Mouse (Mus musculus) forebrain, embryonic 16.5 days (tissue): ENCODE measurements at regions not wholly inside any gene's neighbourhood (a gene's known extent, or its start where the extent isn't known, plus 50 kb on each side); places are given as distances from the start of the nearest gene placed in this dataset. TPM values are rescaled to one million over a fixed set of nuclear protein-coding genes. Genes with fewer than 3 reads are reported as not detected.

Experiments
- microRNA counts: library from miRNA; unstranded; fragments of <30 nt; microRNA quantifications from one replicate; lab custom pipeline; 2016
- microRNA-seq: library from miRNA; unstranded; fragments of <30 nt; microRNA quantifications from one replicate; pipeline ENCODE4, GENCODE M21; 2017

MicroRNAs encoded in the stretch of these regions (microRNA counts, 519-probe panel; counts per million panel counts)
- microRNA mmu-miR-1187 (lab: Ali Mortazavi, UCI), result 2,121 counts per million, percentile 37 among the panel's probes with 10 or more counts

Small RNA genes in the stretch of these regions (microRNA-seq; reads per million reads assigned to microRNA genes)
- gene Mir1187, result not detected
